Mouse (Mus musculus): ENCODE results near the gene Vma21-ps. TPM values are rescaled to one million over a fixed set of nuclear protein-coding genes. Genes with fewer than 3 reads are reported as not detected.
"Not testable (repeated sequence)": the region's sequence is repeated elsewhere in the genome, so short reads cannot be mapped to it uniquely, and the experiment has no call there.

Vma21-ps gene
- total RNA-seq (2014; rRNA removed): not detected in 2 replicates
- polyA plus RNA-seq (2015; fragmentation: Nextera tagmentation; extraction: Ambion mirVana): not detected in 2 replicates

DNA sequence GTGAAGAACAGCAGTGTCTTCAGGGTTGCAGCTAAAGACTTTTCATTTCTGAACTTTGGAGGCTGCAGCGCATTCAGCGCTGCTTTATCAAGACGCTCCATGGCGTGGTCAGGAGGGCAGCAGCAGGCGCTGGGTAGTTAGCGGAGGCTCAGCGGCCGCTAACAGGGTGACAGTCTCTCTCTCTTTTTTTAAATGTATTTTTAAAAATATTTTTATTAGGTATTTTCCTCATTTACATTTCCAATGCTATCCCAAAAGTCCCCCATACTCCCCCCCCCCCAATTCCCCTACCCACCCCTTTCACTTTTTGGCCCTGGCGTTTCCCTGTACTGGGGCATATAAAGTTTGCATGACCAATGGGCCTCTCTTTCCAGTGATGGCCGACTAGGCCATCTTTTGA, at the start of gene Vma21-ps:
Vma21-ps (minus strand) TSS at position 101 of the 400 bp plus-strand sequence.
- not testable (repeated sequence) for H3K27ac ChIP-seq (ENCODE audit: low read depth, low read length); H3K9ac ChIP-seq; H3K4me3 ChIP-seq (ENCODE audit: low read depth, low read length); H3K4me1 ChIP-seq (ENCODE audit: insufficient read depth); H3K4me2 ChIP-seq (ENCODE audit: low read depth); DNase-seq; H3K36me3 ChIP-seq (ENCODE audit: insufficient read depth); H3K27me3 ChIP-seq (ENCODE audit: insufficient read depth, low read length); ATAC-seq; H3K9me3 ChIP-seq (ENCODE audit: low read length)
- WGBS: 95% methylated on average over 10 of the region's 10 CpGs

DNA sequence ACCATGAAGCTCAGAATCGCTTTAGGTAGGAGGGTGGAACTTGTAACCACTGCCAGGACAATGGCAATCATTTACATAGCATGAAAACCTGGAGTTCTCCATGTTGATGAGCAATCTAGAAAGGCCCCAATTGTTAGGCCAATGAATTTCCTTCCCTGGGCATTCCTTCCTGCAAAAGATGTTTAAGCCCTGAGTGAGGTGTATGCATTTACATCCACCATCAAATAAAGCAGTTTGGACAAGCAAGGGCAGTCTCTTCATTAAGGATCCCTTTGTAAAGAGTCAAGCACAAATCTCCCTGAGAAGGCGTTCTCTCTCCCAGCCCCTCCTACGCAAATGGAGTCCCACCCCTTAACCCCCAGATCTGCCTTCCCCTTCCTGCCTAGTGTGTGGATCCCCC, 46.0 kb upstream of the Vma21-ps start:
- H3K36me3 ChIP-seq (ENCODE audit: insufficient read depth): no peaks in the 10 kb centered on the region
- no peak for DNase-seq
- H3K9me3 ChIP-seq (ENCODE audit: low read length): no peaks in the 10 kb centered on the region
- 79% methylated on average over 3 of the region's 3 CpGs for WGBS
- no peak for ATAC-seq
- no peak overlapping the region for H3K9ac ChIP-seq
- H3K27ac ChIP-seq (ENCODE audit: low read depth, low read length): no peak overlapping the region
- no peaks in the 10 kb centered on the region for H3K27me3 ChIP-seq (ENCODE audit: insufficient read depth, low read length)
- no peak overlapping the region for H3K4me3 ChIP-seq (ENCODE audit: low read depth, low read length)
- no peak for TF ChIP-seq CTCF (IDR thresholded peaks at IDR 0.05; ENCODE audit: low read depth)
- no peak overlapping the region for H3K4me2 ChIP-seq (ENCODE audit: low read depth)
- no peaks in the 10 kb centered on the region for H3K4me1 ChIP-seq (ENCODE audit: insufficient read depth)

DNA sequence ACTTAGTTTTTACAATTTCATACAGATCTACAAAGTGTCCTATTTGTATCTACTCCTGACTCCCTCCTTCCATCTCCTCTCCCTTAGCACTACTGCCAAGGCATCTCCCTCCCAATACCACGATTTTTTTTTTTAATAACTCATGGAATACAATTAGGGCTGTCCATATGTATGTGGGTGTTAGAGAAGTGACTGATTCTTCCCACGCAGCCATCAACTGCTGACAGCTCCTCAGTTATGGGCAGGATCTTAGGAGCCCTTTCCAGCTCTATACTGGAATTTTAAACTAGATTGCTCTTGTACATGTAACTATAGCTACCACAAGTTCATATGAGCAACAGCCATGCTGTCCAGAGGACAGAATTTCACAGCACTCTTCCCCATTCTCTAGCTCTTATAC, 33.6 kb upstream of the Vma21-ps start:
- no peak overlapping the region for H3K27ac ChIP-seq (ENCODE audit: low read depth, low read length)
- 74% methylated on average over 2 of the region's 2 CpGs for WGBS
- ATAC-seq (no peak), DNase-seq (no peak)
- H3K9me3 ChIP-seq (ENCODE audit: low read length): no peaks in the 10 kb centered on the region
- no peak overlapping the region for H3K4me2 ChIP-seq (ENCODE audit: low read depth)
- H3K4me3 ChIP-seq (ENCODE audit: low read depth, low read length): no peak overlapping the region
- H3K27me3 ChIP-seq (ENCODE audit: insufficient read depth, low read length): no peaks in the 10 kb centered on the region
- no peak for TF ChIP-seq CTCF (IDR thresholded peaks at IDR 0.05; ENCODE audit: low read depth)
- no peak overlapping the region for H3K9ac ChIP-seq
- no peaks in the 10 kb centered on the region for H3K36me3 ChIP-seq (ENCODE audit: insufficient read depth)
- H3K4me1 ChIP-seq (ENCODE audit: insufficient read depth): no peaks in the 10 kb centered on the region

DNA sequence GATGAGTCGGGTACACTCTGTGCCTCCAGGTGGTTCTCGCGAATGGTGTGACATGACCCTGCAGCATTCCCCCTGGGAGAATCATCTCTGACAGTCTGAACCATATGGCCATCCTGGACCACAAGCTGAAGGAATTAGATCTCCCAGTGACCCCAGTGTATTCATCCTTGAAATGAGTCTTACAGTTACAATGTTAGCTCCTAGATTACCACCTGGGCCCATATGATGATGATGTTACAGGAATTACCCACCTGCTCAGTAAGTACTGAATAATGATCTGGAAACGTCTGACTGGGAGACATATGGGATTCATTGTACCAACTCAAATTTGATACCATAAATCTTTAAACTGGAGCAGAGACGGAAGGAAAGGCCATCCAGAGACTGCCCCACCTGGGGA, 29.4 kb upstream of the Vma21-ps start:
- Histone ChIP-seq H3K4me3 (ENCODE audit: low read depth, low read length) (no peak overlapping the region), H3K36me3 (ENCODE audit: insufficient read depth) (no peaks in the 10 kb centered on the region), H3K4me1 (ENCODE audit: insufficient read depth) (no peaks in the 10 kb centered on the region), H3K9me3 (ENCODE audit: low read length) (no peaks in the 10 kb centered on the region), H3K4me2 (ENCODE audit: low read depth) (no peak overlapping the region), H3K27me3 (ENCODE audit: insufficient read depth, low read length) (no peaks in the 10 kb centered on the region), H3K9ac (no peak overlapping the region), H3K27ac (ENCODE audit: low read depth, low read length) (no peak overlapping the region)
- no peak for TF ChIP-seq CTCF (IDR thresholded peaks at IDR 0.05; ENCODE audit: low read depth)
- no peak for ATAC-seq
- 86% methylated on average over 5 of the region's 5 CpGs for WGBS
- no peak for DNase-seq

DNA sequence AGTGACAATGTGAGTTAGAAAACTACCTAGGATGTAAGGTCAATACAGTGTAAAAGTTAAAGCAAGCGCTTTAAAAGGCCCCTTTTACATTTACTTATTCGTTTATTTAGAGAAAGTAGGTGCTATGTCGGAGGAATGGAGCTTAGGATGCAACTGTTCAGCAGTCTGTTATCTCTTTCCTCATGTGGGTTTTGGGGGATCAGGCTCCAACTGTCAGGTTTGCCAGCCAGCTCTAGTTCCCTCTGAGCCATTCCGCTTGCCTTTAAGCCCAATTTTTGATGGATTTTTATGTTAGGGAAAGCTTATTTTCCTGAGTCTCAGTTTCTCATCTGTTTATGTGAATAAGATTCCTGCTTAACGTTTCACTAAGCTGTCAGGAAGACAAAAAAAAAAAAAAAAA, 22.3 kb upstream of the Vma21-ps start:
- Histone ChIP-seq H3K4me3 (ENCODE audit: low read depth, low read length) (no peak overlapping the region), H3K27me3 (ENCODE audit: insufficient read depth, low read length) (no peaks in the 10 kb centered on the region), H3K27ac (ENCODE audit: low read depth, low read length) (no peak overlapping the region), H3K9ac (no peak overlapping the region), H3K4me2 (ENCODE audit: low read depth) (no peak overlapping the region), H3K4me1 (ENCODE audit: insufficient read depth) (no peaks in the 10 kb centered on the region), H3K9me3 (ENCODE audit: low read length) (no peaks in the 10 kb centered on the region), H3K36me3 (ENCODE audit: insufficient read depth) (no peaks in the 10 kb centered on the region)
- WGBS: 64% methylated on average over 5 of the region's 5 CpGs
- peak; percentile 74 for ATAC-seq
- no peak for TF ChIP-seq CTCF (IDR thresholded peaks at IDR 0.05; ENCODE audit: low read depth)
- DNase-seq: peak; percentile 60

DNA sequence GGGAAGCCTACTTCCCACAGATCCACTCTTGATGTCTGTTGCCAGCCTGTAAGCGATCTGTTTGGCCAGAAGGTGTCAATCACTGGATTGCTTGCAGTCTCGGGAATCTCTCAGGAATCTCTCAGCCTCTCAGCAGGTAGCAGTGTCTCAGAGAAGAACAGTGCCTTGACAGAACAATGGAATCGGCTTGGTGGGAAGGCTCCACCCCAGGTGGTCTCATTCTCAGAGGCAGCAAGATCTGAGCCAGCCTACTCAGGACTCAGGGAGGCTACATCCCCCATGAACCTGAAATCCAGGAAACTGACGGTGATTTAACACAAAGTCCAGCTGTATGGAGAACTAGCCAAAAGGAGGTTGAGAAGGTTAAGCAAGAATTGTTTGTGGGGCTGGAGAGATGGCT, 20.5 kb upstream of the Vma21-ps start:
- no peak overlapping the region for H3K27ac ChIP-seq (ENCODE audit: low read depth, low read length)
- no peak for TF ChIP-seq CTCF (IDR thresholded peaks at IDR 0.05; ENCODE audit: low read depth)
- H3K4me2 ChIP-seq (ENCODE audit: low read depth): no peak overlapping the region
- H3K9ac ChIP-seq: no peak overlapping the region
- ATAC-seq (no peak), DNase-seq (no peak)
- H3K4me1 ChIP-seq (ENCODE audit: insufficient read depth): no peaks in the 10 kb centered on the region
- WGBS: 10% methylated on average over 4 of the region's 4 CpGs
- no peak overlapping the region for H3K4me3 ChIP-seq (ENCODE audit: low read depth, low read length)
- no peaks in the 10 kb centered on the region for H3K27me3 ChIP-seq (ENCODE audit: insufficient read depth, low read length)
- no peaks in the 10 kb centered on the region for H3K36me3 ChIP-seq (ENCODE audit: insufficient read depth)
- no peaks in the 10 kb centered on the region for H3K9me3 ChIP-seq (ENCODE audit: low read length)

DNA sequence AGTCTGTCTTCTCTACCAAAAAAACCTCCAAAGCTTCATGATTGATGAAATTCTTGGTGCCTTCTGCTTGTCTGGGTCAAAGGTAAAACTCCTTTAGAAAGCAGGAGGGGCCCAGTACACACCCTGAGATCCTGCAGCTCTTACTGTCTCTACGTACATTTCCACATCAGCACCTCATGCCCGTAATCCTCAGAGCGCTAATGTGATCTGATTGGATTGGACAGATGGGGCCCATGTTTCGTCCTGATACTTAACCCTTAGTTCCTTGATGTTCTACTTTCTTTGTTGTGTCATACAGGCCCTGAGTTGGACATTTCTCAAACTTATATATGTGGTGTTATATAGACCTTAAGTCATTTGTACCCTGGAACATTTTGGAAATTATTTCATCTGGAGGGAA, 9.6 kb downstream of the Vma21-ps start:
- DNase-seq (no peak), ATAC-seq (no peak)
- Histone ChIP-seq H3K4me3 (ENCODE audit: low read depth, low read length) (no peak overlapping the region), H3K9ac (no peak overlapping the region), H3K4me2 (ENCODE audit: low read depth) (no peak overlapping the region), H3K36me3 (ENCODE audit: insufficient read depth) (no peaks in the 10 kb centered on the region), H3K9me3 (ENCODE audit: low read length) (no peaks in the 10 kb centered on the region), H3K27me3 (ENCODE audit: insufficient read depth, low read length) (no peaks in the 10 kb centered on the region), H3K27ac (ENCODE audit: low read depth, low read length) (no peak overlapping the region), H3K4me1 (ENCODE audit: insufficient read depth) (no peaks in the 10 kb centered on the region)
- WGBS: 93% methylated on average over 4 of the region's 4 CpGs
- TF ChIP-seq CTCF (IDR thresholded peaks at IDR 0.05; ENCODE audit: low read depth): no peak

DNA sequence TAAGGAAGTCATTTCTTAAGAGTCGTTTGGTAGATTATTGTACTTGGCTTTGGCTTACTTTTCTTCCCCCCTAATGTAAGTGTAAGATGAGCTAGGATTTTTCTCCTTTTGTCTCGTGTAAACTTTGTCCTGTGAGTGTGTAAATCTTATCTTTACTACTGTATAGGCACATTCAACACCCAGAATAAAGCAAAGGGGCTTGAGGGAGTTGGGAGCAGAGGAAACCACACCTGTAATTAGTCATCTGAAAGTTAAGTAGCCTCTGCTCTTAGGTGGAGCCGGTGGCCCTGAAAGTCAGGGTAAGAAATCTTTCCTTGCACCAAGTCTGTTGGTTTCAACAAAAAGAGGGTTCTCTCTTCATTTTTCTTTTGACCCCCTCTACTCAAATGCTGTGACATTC, 23.6 kb downstream of the Vma21-ps start:
- H3K9me3 ChIP-seq (ENCODE audit: low read length): no peaks in the 10 kb centered on the region
- no peak overlapping the region for H3K27ac ChIP-seq (ENCODE audit: low read depth, low read length)
- TF ChIP-seq CTCF (IDR thresholded peaks at IDR 0.05; ENCODE audit: low read depth): no peak
- no peak overlapping the region for H3K4me3 ChIP-seq (ENCODE audit: low read depth, low read length)
- no peak overlapping the region for H3K4me2 ChIP-seq (ENCODE audit: low read depth)
- WGBS: 94% methylated on average over 3 of the region's 3 CpGs
- ATAC-seq (no peak), DNase-seq (no peak)
- no peaks in the 10 kb centered on the region for H3K27me3 ChIP-seq (ENCODE audit: insufficient read depth, low read length)
- no peak overlapping the region for H3K9ac ChIP-seq
- no peaks in the 10 kb centered on the region for H3K4me1 ChIP-seq (ENCODE audit: insufficient read depth)
- peaks cover 10% of the 10 kb centered on the region for H3K36me3 ChIP-seq (ENCODE audit: insufficient read depth)

All from forebrain, postnatal 0 days (tissue).